Mouse (Mus musculus): ENCODE data around the gene Rgsl1. TPM values are rescaled to one million over a fixed set of nuclear protein-coding genes. Genes with fewer than 3 reads are reported as not detected.

The Rgsl1 gene
- polyA plus RNA-seq, 1 experiment from 2014 or later = 0.05 TPM

GRCm38 (mm10) chr1:153742374-153743155 is 101.4 kb downstream of the Rgsl1 start:
- peaks cover 2% of the 10 kb centered on the region; the same call in 1 of the 2 replicates for H3K4me1 ChIP-seq (replicated peaks; ENCODE audit: control insufficient read depth, insufficient read depth)
- no peak overlapping the region for H3K9ac ChIP-seq (ENCODE audit: low read length)
- peaks cover 3% of the 10 kb centered on the region; the same call in 1 of the 2 replicates for H3K27me3 ChIP-seq (ENCODE audit: control insufficient read depth, insufficient read depth, low read length)
- 48% methylated on average over 11 of the region's 11 CpGs for WGBS
- H3K27ac ChIP-seq (replicated peaks) = no peak overlapping the region
- ATAC-seq (ENCODE audit: low FRiP score, low TSS enrichment) (no peak), DNase-seq (ENCODE audit: low spot score) (peak; percentile 72)
- TF ChIP-seq EP300 (optimal IDR thresholded peaks at IDR 0.05) (no peak), CTCF (IDR thresholded peaks at IDR 0.05; ENCODE audit: low read depth) (peak; percentile 97)
- no peaks in the 10 kb centered on the region for H3K36me3 ChIP-seq (ENCODE audit: control insufficient read depth, insufficient read depth, low read length)
- H3K4me3 ChIP-seq (ENCODE audit: low read depth, low read length) = no peak overlapping the region
- no peak overlapping the region for H3K4me2 ChIP-seq (replicated peaks; ENCODE audit: low read depth)
- no peaks in the 10 kb centered on the region for H3K9me3 ChIP-seq (ENCODE audit: control insufficient read depth, low read length)

GRCm38 (mm10) chr1:153741551-153742316 is 102.2 kb downstream of the Rgsl1 start:
- WGBS = 68% methylated on average over 18 of the region's 18 CpGs
- Histone ChIP-seq H3K36me3 (ENCODE audit: control insufficient read depth, insufficient read depth, low read length) (no peaks in the 10 kb centered on the region), H3K9me3 (ENCODE audit: control insufficient read depth, low read length) (no peaks in the 10 kb centered on the region), H3K4me1 (replicated peaks; ENCODE audit: control insufficient read depth, insufficient read depth) (peaks cover 2% of the 10 kb centered on the region; the same call in 1 of the 2 replicates), H3K4me2 (replicated peaks; ENCODE audit: low read depth) (0 out of 2 replicates have a peak overlapping the region, but pooled peaks have one; percentile 2), H3K27me3 (ENCODE audit: control insufficient read depth, insufficient read depth, low read length) (peaks cover 3% of the 10 kb centered on the region; the same call in 1 of the 2 replicates), H3K9ac (ENCODE audit: low read length) (no peak overlapping the region), H3K4me3 (ENCODE audit: low read depth, low read length) (no peak overlapping the region), H3K27ac (replicated peaks) (no peak overlapping the region)
- DNase-seq (ENCODE audit: low spot score) = no peak
- no peak for ATAC-seq (ENCODE audit: low FRiP score, low TSS enrichment)
- no peak for TF ChIP-seq CTCF (IDR thresholded peaks at IDR 0.05; ENCODE audit: low read depth)
- TF ChIP-seq EP300 (optimal IDR thresholded peaks at IDR 0.05) = no peak

- H3K36me3 ChIP-seq (ENCODE audit: control insufficient read depth, insufficient read depth, low read length) = no peaks in the 10 kb centered on the region
- H3K27ac ChIP-seq (replicated peaks) = no peak overlapping the region
- H3K9ac ChIP-seq (ENCODE audit: low read length) = peak overlapping the region; percentile 19; the same call in 1 of the 2 replicates
- peak overlapping the region; percentile 39 for H3K4me3 ChIP-seq (ENCODE audit: low read depth, low read length)
- TF ChIP-seq CTCF (IDR thresholded peaks at IDR 0.05; ENCODE audit: low read depth) = no peak
- TF ChIP-seq EP300 (optimal IDR thresholded peaks at IDR 0.05) = no peak
- DNase-seq (ENCODE audit: low spot score) = no peak
- 46% methylated on average over 12 of the region's 12 CpGs for WGBS
- H3K9me3 ChIP-seq (ENCODE audit: control insufficient read depth, low read length) = no peaks in the 10 kb centered on the region
- H3K27me3 ChIP-seq (ENCODE audit: control insufficient read depth, insufficient read depth, low read length) = peaks cover 3% of the 10 kb centered on the region; the same call in 1 of the 2 replicates
- no peak for ATAC-seq (ENCODE audit: low FRiP score, low TSS enrichment)
- peak overlapping the region; percentile 54 for H3K4me2 ChIP-seq (replicated peaks; ENCODE audit: low read depth)
- peaks cover 2% of the 10 kb centered on the region; the same call in 1 of the 2 replicates for H3K4me1 ChIP-seq (replicated peaks; ENCODE audit: control insufficient read depth, insufficient read depth)
Measured at GRCm38 (mm10) chr1:153740775-153741400, 103.1 kb downstream of the Rgsl1 start.

- TF ChIP-seq CTCF (IDR thresholded peaks at IDR 0.05; ENCODE audit: low read depth) (no peak), EP300 (optimal IDR thresholded peaks at IDR 0.05) (no peak)
- H3K9ac ChIP-seq (ENCODE audit: low read length) = peak within 1 kb of the TSS; percentile 55
- no peaks in the 10 kb centered on the region for H3K36me3 ChIP-seq (ENCODE audit: control insufficient read depth, insufficient read depth, low read length)
- DNase-seq (ENCODE audit: low spot score) = peak; percentile 69
- H3K4me1 ChIP-seq (replicated peaks; ENCODE audit: control insufficient read depth, insufficient read depth) = peaks cover 2% of the 10 kb centered on the region; the same call in 1 of the 2 replicates
- H3K9me3 ChIP-seq (ENCODE audit: control insufficient read depth, low read length) = no peaks in the 10 kb centered on the region
- H3K4me3 ChIP-seq (ENCODE audit: low read depth, low read length) = peak within 1 kb of the TSS; percentile 39
- H3K27me3 ChIP-seq (ENCODE audit: control insufficient read depth, insufficient read depth, low read length) = peaks cover 3% of the 10 kb centered on the region; the same call in 1 of the 2 replicates
- 2% methylated on average over 25 of the region's 28 CpGs for WGBS
- H3K27ac ChIP-seq (replicated peaks) = no peak within 1 kb of the TSS
- peak; percentile 62 for ATAC-seq (ENCODE audit: low FRiP score, low TSS enrichment)
- H3K4me2 ChIP-seq (replicated peaks; ENCODE audit: low read depth) = peak within 1 kb of the TSS; percentile 54
Measured at GRCm38 (mm10) chr1:153740145-153740544, 103.8 kb downstream of the Rgsl1 start, which contains the start of gene Rgs16. Rgs16 (plus strand) TSS chr1:153740349.

GRCm38 (mm10) chr1:153739437-153740015 is 104.4 kb downstream of the Rgsl1 start:
- DNase-seq (ENCODE audit: low spot score) (no peak), ATAC-seq (ENCODE audit: low FRiP score, low TSS enrichment) (no peak)
- Histone ChIP-seq H3K27ac (replicated peaks) (no peak overlapping the region), H3K4me1 (replicated peaks; ENCODE audit: control insufficient read depth, insufficient read depth) (peaks cover 2% of the 10 kb centered on the region; the same call in 1 of the 2 replicates), H3K9me3 (ENCODE audit: control insufficient read depth, low read length) (no peaks in the 10 kb centered on the region), H3K4me2 (replicated peaks; ENCODE audit: low read depth) (peak overlapping the region; percentile 54), H3K36me3 (ENCODE audit: control insufficient read depth, insufficient read depth, low read length) (no peaks in the 10 kb centered on the region), H3K27me3 (ENCODE audit: control insufficient read depth, insufficient read depth, low read length) (peaks cover 3% of the 10 kb centered on the region; the same call in 1 of the 2 replicates), H3K9ac (ENCODE audit: low read length) (no peak overlapping the region), H3K4me3 (ENCODE audit: low read depth, low read length) (peak overlapping the region; percentile 39)
- TF ChIP-seq EP300 (optimal IDR thresholded peaks at IDR 0.05) (no peak), CTCF (IDR thresholded peaks at IDR 0.05; ENCODE audit: low read depth) (no peak)
- WGBS = 22% methylated on average over 13 of the region's 13 CpGs

Data from stomach, postnatal 0 days (tissue).